Mouse (Mus musculus) MEL (cell line): ENCODE results near the gene Bloc1s6. TPM values are rescaled to one million over a fixed set of nuclear protein-coding genes. Genes with fewer than 3 reads are reported as not detected.

ENCODE experiments used
- DNase-seq: peaks from one replicate; pipeline ENCODE4 v3.0.0; 2011; ENCODE audit warnings: low read depth, low spot score
- H3K27ac ChIP-seq: 2 replicates; pipeline ENCODE4 v1.5.1; 2012; ENCODE audit warnings: low read depth, mild to moderate bottlenecking, control low read depth, low read length, moderate library complexity; ENCODE audit not compliant: control insufficient read depth
- H3K27me3 ChIP-seq, 2 experiments: fragments of 150-350 bp in 1 of 2; sonication (generic) in 1 of 2; 2 replicates each; pipeline ENCODE4 v1.6.1; 2012; ENCODE audit warnings: low read length in 2 of 2, mild to moderate bottlenecking in 2 of 2, improper control_type of control experiment in 1 of 2, moderate library complexity in 1 of 2; ENCODE audit not compliant: insufficient read depth in 2 of 2, control insufficient read depth in 1 of 2
- H3K36me3 ChIP-seq, 2 experiments: 2 replicates each; pipeline ENCODE4 v1.6.1; 2012 to 2014; ENCODE audit warnings: low read length in 2 of 2, improper control_type of control experiment in 1 of 2, inconsistent platforms in 1 of 2, mild to moderate bottlenecking in 1 of 2; ENCODE audit not compliant: insufficient read depth in 2 of 2, control insufficient read depth in 1 of 2
- H3K4me1 ChIP-seq, 2 experiments: fragments of 150-350 bp in 1 of 2; sonication (generic) in 1 of 2; 2 replicates each; pipeline ENCODE4 v1.6.1; 2012; ENCODE audit warnings: low read length in 2 of 2, improper control_type of control experiment in 1 of 2, mild to moderate bottlenecking in 1 of 2; ENCODE audit not compliant: insufficient read depth in 2 of 2, control insufficient read depth in 1 of 2
- H3K4me3 ChIP-seq, 2 experiments: fragments of 150-350 bp in 1 of 2; sonication (generic) in 1 of 2; 2 replicates each; pipeline ENCODE4 v1.5.1; 2012; ENCODE audit warnings: low read depth in 2 of 2, low read length in 2 of 2, mild to moderate bottlenecking in 2 of 2, moderate library complexity in 2 of 2, control low read depth in 1 of 2, improper control_type of control experiment in 1 of 2; ENCODE audit not compliant: control insufficient read depth in 1 of 2, insufficient read depth in 1 of 2
- H3K79me2 ChIP-seq: 2 replicates; pipeline ENCODE4 v1.6.1; 2012; ENCODE audit warnings: mild to moderate bottlenecking, low read length, moderate library complexity; ENCODE audit not compliant: control insufficient read depth, poor library complexity, insufficient read depth
- H3K9ac ChIP-seq: 2 replicates; pipeline ENCODE4 v1.6.1; 2012; ENCODE audit warnings: low read depth, mild to moderate bottlenecking, control low read depth, low read length, moderate library complexity; ENCODE audit not compliant: control insufficient read depth, poor library complexity, severe bottlenecking
- H3K9me3 ChIP-seq: fragments of 150-350 bp; sonication (generic); replicated peaks from 2 replicates; pipeline ENCODE4 v1.6.1; 2012; ENCODE audit warnings: mild to moderate bottlenecking, low read length, improper control_type of control experiment, moderate library complexity; ENCODE audit not compliant: insufficient read depth
- BHLHE40 ChIP-seq: IDR thresholded peaks from 2 replicates; pipeline ENCODE4 v1.6.1; 2012; ENCODE audit warnings: low read depth, mild to moderate bottlenecking, inconsistent platforms, low read length, improper control_type of control experiment, borderline replicate concordance
- CTCF ChIP-seq, 3 experiments: IDR thresholded peaks in 2 of 3; conservative IDR thresholded peaks in 1 of 3; 2 replicates each; pipeline ENCODE4 v1.5.1; 2011 to 2012; ENCODE audit warnings: low read length in 3 of 3, low read depth in 2 of 3, mild to moderate bottlenecking in 2 of 3, improper control_type of control experiment in 1 of 3, inconsistent platforms in 1 of 3, mixed read lengths in 1 of 3, moderate library complexity in 1 of 3; ENCODE audit not compliant: control insufficient read depth in 1 of 3, insufficient read depth in 1 of 3, poor library complexity in 1 of 3, severe bottlenecking in 1 of 3
- ELF1 ChIP-seq: IDR thresholded peaks from 2 replicates; pipeline ENCODE4 v1.6.1; 2014; ENCODE audit warnings: low read depth, mild to moderate bottlenecking, inconsistent platforms, low read length, improper control_type of control experiment, moderate library complexity
- EP300 ChIP-seq, 2 experiments: IDR thresholded peaks; 2 replicates each; pipeline ENCODE4 v1.6.1; 2011; ENCODE audit warnings: improper control_type of control experiment in 2 of 2, low read length in 2 of 2, low read depth in 1 of 2, mild to moderate bottlenecking in 1 of 2
- ETS1 ChIP-seq: IDR thresholded peaks from 2 replicates; pipeline ENCODE4 v1.6.1; 2012; ENCODE audit warnings: low read depth, mild to moderate bottlenecking, inconsistent platforms, low read length, improper control_type of control experiment, moderate library complexity
- MAFK ChIP-seq: IDR thresholded peaks from 2 replicates; pipeline ENCODE4 v1.6.1; 2011; ENCODE audit warnings: low read depth, mild to moderate bottlenecking, low read length, improper control_type of control experiment, borderline replicate concordance
- MAX ChIP-seq: IDR thresholded peaks from 2 replicates; pipeline ENCODE4 v1.6.1; 2011; ENCODE audit warnings: low read length, improper control_type of control experiment
- MEF2A ChIP-seq: IDR thresholded peaks from 2 replicates; pipeline ENCODE4 v1.6.1; 2014; ENCODE audit warnings: low read depth, mild to moderate bottlenecking, inconsistent platforms, low read length, improper control_type of control experiment; ENCODE audit not compliant: poor library complexity, insufficient replicate concordance, severe bottlenecking; ENCODE audit errors: extremely low read depth
- MYB ChIP-seq: IDR thresholded peaks from 2 replicates; pipeline ENCODE4 v1.6.1; 2011; ENCODE audit warnings: mild to moderate bottlenecking, low read depth, low read length, improper control_type of control experiment
- MYC ChIP-seq: IDR thresholded peaks from 2 replicates; pipeline ENCODE4 v1.6.1; 2011; ENCODE audit warnings: low read depth, mild to moderate bottlenecking, low read length, improper control_type of control experiment, moderate library complexity
- POLR2A ChIP-seq, 2 experiments: IDR thresholded peaks; 2 replicates each; pipeline ENCODE4 v1.6.1; 2011 to 2012; ENCODE audit warnings: low read length in 2 of 2, mild to moderate bottlenecking in 2 of 2, control low read depth in 1 of 2, improper control_type of control experiment in 1 of 2, low read depth in 1 of 2, moderate library complexity in 1 of 2; ENCODE audit not compliant: control insufficient read depth in 1 of 2, insufficient read depth in 1 of 2, poor library complexity in 1 of 2
- POLR2AphosphoS2 ChIP-seq: IDR thresholded peaks from 2 replicates; pipeline ENCODE4 v1.6.1; 2011; ENCODE audit warnings: low read length, improper control_type of control experiment
- SIN3A ChIP-seq: IDR thresholded peaks from 2 replicates; pipeline ENCODE4 v1.6.1; 2012; ENCODE audit warnings: low read length, improper control_type of control experiment, inconsistent platforms
- SMC3 ChIP-seq: IDR thresholded peaks from 2 replicates; pipeline ENCODE4 v1.6.1; 2011; ENCODE audit warnings: low read depth, low read length, improper control_type of control experiment
- TAL1 ChIP-seq: IDR thresholded peaks from 2 replicates; pipeline ENCODE4 v1.6.1; 2012; ENCODE audit warnings: mild to moderate bottlenecking, inconsistent platforms, low read length, moderate library complexity, mixed read lengths
- TBP ChIP-seq: IDR thresholded peaks from 2 replicates; pipeline ENCODE4 v1.8.0; 2011; ENCODE audit warnings: low read depth, low read length, improper control_type of control experiment
- USF2 ChIP-seq, 2 experiments: IDR thresholded peaks; 2 replicates each; pipeline ENCODE4 v1.6.1; 2011 to 2012; ENCODE audit warnings: improper control_type of control experiment in 2 of 2, low read length in 2 of 2, borderline replicate concordance in 1 of 2, inconsistent platforms in 1 of 2, low read depth in 1 of 2, mild to moderate bottlenecking in 1 of 2; ENCODE audit not compliant: insufficient read depth in 1 of 2
- ZC3H11A ChIP-seq: IDR thresholded peaks from 2 replicates; pipeline ENCODE4 v1.6.1; 2012; ENCODE audit warnings: low read depth, mild to moderate bottlenecking, inconsistent platforms, low read length, improper control_type of control experiment
- ZMIZ1 ChIP-seq: IDR thresholded peaks from 2 replicates; pipeline ENCODE4 v1.6.1; 2012; ENCODE audit warnings: low read depth, mild to moderate bottlenecking, inconsistent platforms, low read length, improper control_type of control experiment, moderate library complexity
- polyA plus RNA-seq, 2 experiments: library from polyadenylated mRNA; stranded (reverse) in 1 of 2; unstranded in 1 of 2; fragments of >175 nt in 1 of 2; fragments of >200 nt in 1 of 2; gene quantifications; 2 replicates each; pipeline versions ENCODE4 v1.2.1 to v1.2.4; 2012; ENCODE audit warnings: low replicate concordance in 2 of 2, low read depth in 1 of 2; ENCODE audit not compliant: insufficient read length in 2 of 2, insufficient read depth in 1 of 2, missing spikeins in 1 of 2
- total RNA-seq: library from RNA; depleted of rRNA; stranded (reverse); fragments of 300-350 nt; gene quantifications from 2 replicates; pipeline ENCODE4 v1.2.3, GENCODE M21; 2012

Bloc1s6 gene
- total and polyA plus RNA-seq, 3 experiments: 10.9 to 21.7 TPM; not detected in 1

- no peaks in the 10 kb centered on the region for H3K79me2 ChIP-seq
- no peak for DNase-seq
- no peak for TF ChIP-seq MAFK
- TF ChIP-seq MEF2A: no peak
- no peak for TF ChIP-seq EP300 (IDR thresholded peaks at IDR 0.05; ENCODE audit: low read depth in 1 of 2, low read length in 2 of 2)
- no peak for TF ChIP-seq POLR2AphosphoS2
- TF ChIP-seq POLR2A (IDR thresholded peaks at IDR 0.05; ENCODE audit: control insufficient read depth in 1 of 2, insufficient read depth in 1 of 2, low read depth in 1 of 2, low read length in 2 of 2, poor library complexity in 1 of 2): no peak
- no peak for TF ChIP-seq ZMIZ1
- TF ChIP-seq ZC3H11A: no peak
- TF ChIP-seq, all 39 proteins: peak for 0
- no peaks in the 10 kb centered on the region for H3K36me3 ChIP-seq
- H3K9me3 ChIP-seq: no peaks in the 10 kb centered on the region
- no peak within 1 kb of the TSS for H3K9ac ChIP-seq
- H3K4me1 ChIP-seq: no peaks in the 10 kb centered on the region
- H3K4me3 ChIP-seq: no peak within 1 kb of the TSS
- H3K27ac ChIP-seq: no peak within 1 kb of the TSS
- no peaks in the 10 kb centered on the region for H3K27me3 ChIP-seq
These were observed 35.9 kb upstream of the Bloc1s6 start, which contains the start of gene Slc30a4 for GRCm38 (mm10) chr2:122702181-122703036. Slc30a4 (minus strand) TSS chr2:122702663.

DNA sequence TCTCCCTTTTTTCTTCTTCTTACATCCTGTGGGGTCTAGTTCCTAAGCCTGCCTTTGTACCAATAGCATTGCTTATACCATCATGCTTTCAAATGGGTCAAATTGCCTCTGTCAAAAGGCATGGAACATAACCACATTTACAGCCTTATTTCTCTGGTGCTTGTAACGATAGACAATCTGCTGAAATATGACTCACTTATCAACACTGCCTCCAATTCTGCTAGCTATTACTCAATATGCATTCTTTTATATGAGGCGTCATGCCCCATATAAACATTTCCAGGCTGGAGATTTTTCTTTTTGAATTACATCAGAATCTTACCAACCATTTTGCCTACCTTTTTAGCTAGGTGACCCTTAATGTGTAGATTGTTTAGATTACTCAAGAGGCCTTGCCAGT, 33.7 kb upstream of the Bloc1s6 start:
- H3K27me3 ChIP-seq: no peaks in the 10 kb centered on the region

GRCm38 (mm10) chr2:122708080-122708479, 30.2 kb upstream of the Bloc1s6 start:
- Histone ChIP-seq H3K27ac (no peak overlapping the region), H3K27me3 (no peaks in the 10 kb centered on the region), H3K9ac (no peak overlapping the region), H3K4me1 (no peaks in the 10 kb centered on the region), H3K36me3 (no peaks in the 10 kb centered on the region)
- DNase-seq: no peak
- TF ChIP-seq MAX (no peak), SIN3A (no peak)
- TF ChIP-seq, all 39 proteins: peak for 0
- no peaks in the 10 kb centered on the region for H3K9me3 ChIP-seq
- H3K79me2 ChIP-seq: no peaks in the 10 kb centered on the region
- H3K4me3 ChIP-seq: no peak overlapping the region

More for the DNA sequence above, 33.7 kb upstream of the Bloc1s6 start:
- H3K27ac ChIP-seq: no peak overlapping the region
- H3K9me3 ChIP-seq: no peaks in the 10 kb centered on the region
- H3K36me3 ChIP-seq: no peaks in the 10 kb centered on the region
- no peak for TF ChIP-seq ELF1
- TF ChIP-seq BHLHE40: no peak
- TF ChIP-seq MYB: no peak
- no peak for TF ChIP-seq CTCF (IDR thresholded peaks at IDR 0.05 in 2 of 3, conservative IDR thresholded peaks at IDR 0.05 in 1 of 3; ENCODE audit: control insufficient read depth in 1 of 3, insufficient read depth in 1 of 3, low read depth in 2 of 3, low read length in 3 of 3, poor library complexity in 1 of 3, severe bottlenecking in 1 of 3)
- no peak for TF ChIP-seq TAL1
- no peak for TF ChIP-seq USF2 (IDR thresholded peaks at IDR 0.05; ENCODE audit: borderline replicate concordance in 1 of 2, insufficient read depth in 1 of 2, low read depth in 1 of 2, low read length in 2 of 2)
- TF ChIP-seq ETS1: no peak
- no peak for TF ChIP-seq TBP
- no peak for TF ChIP-seq MYC
- no peak for TF ChIP-seq SMC3
- H3K4me1 ChIP-seq: no peaks in the 10 kb centered on the region
- no peaks in the 10 kb centered on the region for H3K79me2 ChIP-seq
- DNase-seq: no peak
- no peak overlapping the region for H3K9ac ChIP-seq
- H3K4me3 ChIP-seq: no peak overlapping the region
